Mouse (Mus musculus) macrophage (primary cell): Measurements from ENCODE around the gene Olfr575. TPM values are rescaled to one million over a fixed set of nuclear protein-coding genes. Genes with fewer than 3 reads are reported as not detected.

Experiments
- H3K27ac ChIP-seq: fragments of 350-480 bp; formaldehyde crosslinking; 2 replicates; pipeline ENCODE4 v1.9.0; 2021
- H3K36me3 ChIP-seq: fragments of 350-480 bp; formaldehyde crosslinking; 2 replicates; pipeline ENCODE4 v1.9.0; 2021; ENCODE audit errors: inconsistent target
- H3K4me3 ChIP-seq: fragments of 350-480 bp; formaldehyde crosslinking; 2 replicates; pipeline ENCODE4 v1.9.0; 2021; ENCODE audit errors: inconsistent target
- H3K79me2 ChIP-seq: fragments of 350-480 bp; formaldehyde crosslinking; 2 replicates; pipeline ENCODE4 v1.9.0; 2021; ENCODE audit errors: inconsistent target
- WGBS: methylation state at CpG from one replicate; pipeline ENCODE4 v1.1.7; 2026; ENCODE audit warnings: inconsistent platforms; ENCODE audit not compliant: missing documents; 5-methylcytosine and 5-hydroxymethylcytosine counted together
- polyA plus RNA-seq: library from polyadenylated mRNA; stranded (reverse); fragments of 250-400 nt; gene quantifications from 3 replicates; pipeline ENCODE4 v1.2.4, GENCODE M21; 2018; ENCODE audit warnings: inconsistent platforms

Olfr575 gene
- polyA plus RNA-seq, 1 experiment from 2014 or later: not detected

GRCm38 (mm10) chr7:102915261-102915660 is 43.3 kb downstream of the Olfr575 start:
- Histone ChIP-seq H3K79me2 (no peaks in the 10 kb centered on the region), H3K4me3 (no peak overlapping the region), H3K36me3 (no peaks in the 10 kb centered on the region), H3K27ac (no peak overlapping the region)
- WGBS: 36% methylated on average over 1 of the region's 1 CpGs

Other genes starting within 250 kb of the Olfr575 start
- not detected in 3 replicates for gene Olfr33, start 239.7 kb downstream of the Olfr575 start, polyA plus RNA-seq
- not detected in 3 replicates for gene Olfr559, start 231.3 kb downstream of the Olfr575 start, polyA plus RNA-seq
- not detected in 3 replicates for gene Olfr560, start 199.4 kb downstream of the Olfr575 start, polyA plus RNA-seq
- gene Olfr78, start 199.3 kb downstream of the Olfr575 start, polyA plus RNA-seq: not detected in 3 replicates
- not detected in 3 replicates for gene Olfr561, start 187.6 kb downstream of the Olfr575 start, polyA plus RNA-seq
- not detected in 3 replicates for gene Olfr564, start 155.3 kb downstream of the Olfr575 start, polyA plus RNA-seq
- not detected in 3 replicates for gene Olfr566, start 100.0 kb downstream of the Olfr575 start, polyA plus RNA-seq
- not detected in 3 replicates for gene Olfr568, start 81.7 kb downstream of the Olfr575 start, polyA plus RNA-seq
- gene Olfr569, start 67.9 kb downstream of the Olfr575 start, polyA plus RNA-seq: not detected in 3 replicates
- not detected in 3 replicates for gene Olfr570, start 64.2 kb downstream of the Olfr575 start, polyA plus RNA-seq
- not detected in 3 replicates for gene Olfr571, start 41.2 kb downstream of the Olfr575 start, polyA plus RNA-seq
- gene Olfr572, start 34.4 kb downstream of the Olfr575 start, polyA plus RNA-seq: not detected in 3 replicates
- gene Olfr573-ps1, start 16.2 kb downstream of the Olfr575 start, polyA plus RNA-seq: not detected in 3 replicates
- not detected in 3 replicates for gene Olfr574, start 10.3 kb downstream of the Olfr575 start, polyA plus RNA-seq
- gene Olfr576, start 3.9 kb upstream of the Olfr575 start, polyA plus RNA-seq: not detected in 3 replicates
- not detected in 3 replicates for gene Olfr577, start 17.2 kb upstream of the Olfr575 start, polyA plus RNA-seq
- gene Olfr578, start 30.5 kb upstream of the Olfr575 start, polyA plus RNA-seq: not detected in 3 replicates
- gene Olfr582, start 79.2 kb upstream of the Olfr575 start, polyA plus RNA-seq: not detected in 3 replicates
- gene Olfr583, start 92.5 kb upstream of the Olfr575 start, polyA plus RNA-seq: not detected in 3 replicates
- gene Olfr584, start 123.1 kb upstream of the Olfr575 start, polyA plus RNA-seq: not detected in 3 replicates
- gene Olfr585, start 138.9 kb upstream of the Olfr575 start, polyA plus RNA-seq: not detected in 3 replicates
- not detected in 3 replicates for gene Olfr586, start 166.9 kb upstream of the Olfr575 start, polyA plus RNA-seq
- not detected in 3 replicates for gene Olfr588-ps1, start 182.1 kb upstream of the Olfr575 start, polyA plus RNA-seq
- gene Olfr589, start 197.6 kb upstream of the Olfr575 start, polyA plus RNA-seq: not detected in 3 replicates
- not detected in 3 replicates for gene Olfr591, start 219.6 kb upstream of the Olfr575 start, polyA plus RNA-seq
- not detected in 3 replicates for gene Olfr592, start 226.0 kb upstream of the Olfr575 start, polyA plus RNA-seq